Mouse (Mus musculus) gastrocnemius, postnatal 36 days (tissue): Measurements from ENCODE around the gene Gm21981. TPM values are rescaled to one million over a fixed set of nuclear protein-coding genes. Genes with fewer than 3 reads are reported as not detected.
"Not testable (repeated sequence)": the region's sequence is repeated elsewhere in the genome, so short reads cannot be mapped to it uniquely, and the experiment has no call there.

ENCODE experiments used
- DNase-seq, 2 experiments: peaks; one replicate each; pipeline ENCODE4 v3.0.0; 2022
- intact Hi-C: fragments of 180-260 bp; cut with DNase I; formaldehyde crosslinking; loops from one replicate; pipeline ENCODE4 v1.15.1; 2025
- total RNA-seq, 2 experiments: library from RNA; stranded (reverse); gene quantifications; 2 replicates each; pipeline ENCODE4 v1.2.3; 2021

Gm21981 gene
- total RNA-seq, 2 experiments from 2014 or later: 0.18 to 0.62 TPM

- intact Hi-C loops: loop anchor here (5.0 kb wide), 1 partner anchor 40 kb away; the partner anchor contains the start of gene Usp49
- peak; percentile 56 to 57 for DNase-seq
These were observed 21.7 kb downstream of the Gm21981 start for GRCm38 (mm10) chr17:47672311-47673111.

GRCm38 (mm10) chr17:47671988-47672310, 22.3 kb downstream of the Gm21981 start:
- intact Hi-C loops: loop anchor here (5.0 kb wide), 1 partner anchor 40 kb away; the partner anchor contains the start of gene Usp49
- no peak for DNase-seq

- intact Hi-C loops: no loop called here
- DNase-seq: no peak
These were observed 25.1 kb downstream of the Gm21981 start for GRCm38 (mm10) chr17:47669166-47669565.

- no peak for DNase-seq
- intact Hi-C loops: no loop called here
These were observed 29.8 kb downstream of the Gm21981 start for GRCm38 (mm10) chr17:47664474-47664873.

GRCm38 (mm10) chr17:47663009-47663713, 31.1 kb downstream of the Gm21981 start:
- DNase-seq: no peak
- intact Hi-C loops: no loop called here

- intact Hi-C loops: no loop called here
- no peak for DNase-seq
These were observed 35.5 kb downstream of the Gm21981 start for GRCm38 (mm10) chr17:47658741-47659243.

- no peak for DNase-seq
- intact Hi-C loops: no loop called here
These were observed 36.4 kb downstream of the Gm21981 start for GRCm38 (mm10) chr17:47657901-47658300.

GRCm38 (mm10) chr17:47655697-47656096, 38.6 kb downstream of the Gm21981 start:
- intact Hi-C loops: no loop called here
- DNase-seq: no peak

GRCm38 (mm10) chr17:47654346-47654745, 39.9 kb downstream of the Gm21981 start:
- intact Hi-C loops, DNase-seq: not testable (repeated sequence)

- no peak for DNase-seq
- intact Hi-C loops: no loop called here
These were observed 42.3 kb downstream of the Gm21981 start for GRCm38 (mm10) chr17:47651953-47652352.

GRCm38 (mm10) chr17:47648966-47649365, 45.3 kb downstream of the Gm21981 start:
- DNase-seq: no peak
- intact Hi-C loops: no loop called here

- intact Hi-C loops: no loop called here
- DNase-seq: peak; percentile 41 to 44
These were observed 47.6 kb downstream of the Gm21981 start for GRCm38 (mm10) chr17:47646683-47647082.

GRCm38 (mm10) chr17:47642992-47643391, 51.3 kb downstream of the Gm21981 start:
- intact Hi-C loops: no loop called here

More at GRCm38 (mm10) chr17:47642992-47643391, 51.3 kb downstream of the Gm21981 start:
- no peak for DNase-seq

Other genes with a start within 250 kb of the Gm21981 start
- 10 to 100 TPM; 10.4 to 12.8 TPM for gene Taf8, start 192.2 kb downstream of the Gm21981 start, total RNA-seq
- 10 to 100 TPM; 31.4 to 31.5 TPM for gene Ccnd3, start 189.4 kb downstream of the Gm21981 start, total RNA-seq
- gene Bysl, start 83.0 kb downstream of the Gm21981 start, total RNA-seq: 10 to 100 TPM; 13.8 to 14.2 TPM
- 10 to 100 TPM; 12.9 to 14.9 TPM for gene Med20, start 82.9 kb downstream of the Gm21981 start, total RNA-seq
- gene Gm20517, start 82.9 kb downstream of the Gm21981 start, total RNA-seq: 1 to 10 TPM in 1 of 2 experiments, under 1 TPM in 1; 0.42 to 1.3 TPM
- gene Usp49, start 63.8 kb downstream of the Gm21981 start, total RNA-seq: 1 to 10 TPM; 3.2 to 3.3 TPM
- 100 to 1,000 TPM; 105 to 118 TPM for gene Tomm6, start 6.1 kb downstream of the Gm21981 start, total RNA-seq
- gene Frs3, start 5.4 kb downstream of the Gm21981 start, total RNA-seq: 1 to 10 TPM; 3.2 to 5.1 TPM
- gene Prickle4, start 281 bp upstream of the Gm21981 start, total RNA-seq: 1 to 10 TPM; 1.8 to 2.2 TPM
- not detected for gene Pgc, start 32.4 kb upstream of the Gm21981 start, total RNA-seq
- 10 to 100 TPM; 72.7 to 75.2 TPM for gene Tfeb, start 42.6 kb upstream of the Gm21981 start, total RNA-seq
- gene Mdfi, start 140.2 kb upstream of the Gm21981 start, total RNA-seq: under 1 TPM; 0.36 to 0.96 TPM
- 1 to 10 TPM; 6.1 to 7.0 TPM for gene Foxp4, start 230.2 kb upstream of the Gm21981 start, total RNA-seq